Mouse (Mus musculus): ENCODE data around the gene Prss57.

Prss57 gene

GRCm38 (mm10) chr10:79790861-79791260, at the start of gene Prss57:
TSS of gene Prss57 (minus strand) at chr10:79790961.
- no peak for DNase-seq (ENCODE audit: low read depth)

GRCm38 (mm10) chr10:79840091-79840490, 49.3 kb upstream of the Prss57 start:
- no peak for DNase-seq (ENCODE audit: low read depth)

DNA sequence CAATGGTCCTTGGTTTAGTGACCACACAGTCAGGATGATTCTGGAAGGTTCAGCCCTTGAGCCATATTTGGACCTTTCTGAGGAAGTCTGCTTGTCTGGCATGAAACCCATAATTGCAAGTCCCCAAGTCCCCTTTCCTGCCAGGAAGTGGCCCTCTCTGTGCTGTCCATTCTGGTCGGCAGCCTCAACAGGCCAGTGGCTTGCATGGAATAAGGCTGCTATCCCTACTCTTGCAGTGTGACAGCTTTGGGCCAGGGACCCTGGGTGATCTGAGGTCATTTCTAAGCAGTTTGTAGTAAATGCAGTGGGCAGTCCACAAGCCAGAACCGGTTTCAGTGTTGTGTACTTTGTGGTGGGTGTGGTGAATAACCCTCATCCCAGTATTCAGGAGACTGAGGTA, 47.4 kb upstream of the Prss57 start:
- DNase-seq (ENCODE audit: low read depth): no peak

- no peak for DNase-seq (ENCODE audit: low read depth)
Measured at GRCm38 (mm10) chr10:79836918-79837317, 46.2 kb upstream of the Prss57 start.

- DNase-seq (ENCODE audit: low read depth): peak; percentile 46
Measured at GRCm38 (mm10) chr10:79834769-79835398, 44.1 kb upstream of the Prss57 start.

DNA sequence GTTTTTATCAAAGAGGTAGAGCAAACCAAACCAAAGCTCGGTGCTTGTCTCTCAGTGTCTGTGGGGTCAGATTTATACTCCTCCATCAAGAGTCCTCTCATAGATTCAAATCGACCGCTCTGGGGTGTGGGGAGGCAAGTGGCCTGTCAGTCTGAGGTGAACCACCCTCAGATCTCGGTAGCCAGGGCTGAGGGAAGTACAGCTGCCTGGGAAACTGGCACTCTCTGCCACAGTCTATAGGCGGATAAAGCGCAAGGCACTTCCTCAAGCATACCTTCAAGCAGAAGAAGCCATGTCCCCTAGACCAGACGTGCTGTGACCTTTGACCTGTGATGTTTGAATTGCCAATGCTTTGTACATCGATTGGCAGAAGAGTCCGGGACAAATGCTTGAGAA, 42.0 kb upstream of the Prss57 start:
- DNase-seq (ENCODE audit: low read depth): no peak

DNA sequence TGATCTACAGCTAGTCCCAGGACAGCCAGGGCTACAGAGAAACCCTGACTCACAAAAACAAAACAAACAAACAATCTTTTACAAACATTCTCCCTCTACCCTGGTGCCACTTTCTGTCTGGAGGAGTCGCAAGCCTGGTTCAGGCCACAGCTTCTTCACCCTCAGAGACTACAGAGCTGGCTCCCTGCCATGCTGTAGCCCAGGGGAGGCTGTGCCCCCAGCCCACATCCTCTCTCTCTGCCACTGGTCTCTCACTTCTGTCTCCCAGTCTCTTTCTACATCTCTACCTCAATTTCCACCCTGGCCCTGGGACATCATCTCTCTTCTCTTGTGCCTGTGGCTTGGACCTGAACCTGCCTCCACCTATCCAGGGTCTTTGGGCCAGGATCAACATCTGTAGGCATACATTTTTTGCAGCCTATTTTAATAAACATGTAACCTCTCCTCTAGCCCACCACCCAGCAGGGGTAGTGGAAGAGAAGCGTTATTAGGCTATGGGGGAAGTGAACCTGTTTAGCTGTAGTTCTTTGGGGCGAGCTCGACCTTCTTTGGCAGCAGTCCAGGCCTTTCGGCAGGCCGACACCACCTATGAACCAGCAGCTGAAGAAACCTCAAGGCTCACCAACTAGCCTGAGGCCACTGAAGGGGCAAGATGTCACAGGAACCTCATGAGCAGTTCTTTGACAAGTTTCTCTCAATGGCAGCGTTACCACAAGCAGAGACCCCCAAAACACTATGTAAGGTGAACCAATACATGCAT, 41.4 kb upstream of the Prss57 start:
- no peak for DNase-seq (ENCODE audit: low read depth)

DNA sequence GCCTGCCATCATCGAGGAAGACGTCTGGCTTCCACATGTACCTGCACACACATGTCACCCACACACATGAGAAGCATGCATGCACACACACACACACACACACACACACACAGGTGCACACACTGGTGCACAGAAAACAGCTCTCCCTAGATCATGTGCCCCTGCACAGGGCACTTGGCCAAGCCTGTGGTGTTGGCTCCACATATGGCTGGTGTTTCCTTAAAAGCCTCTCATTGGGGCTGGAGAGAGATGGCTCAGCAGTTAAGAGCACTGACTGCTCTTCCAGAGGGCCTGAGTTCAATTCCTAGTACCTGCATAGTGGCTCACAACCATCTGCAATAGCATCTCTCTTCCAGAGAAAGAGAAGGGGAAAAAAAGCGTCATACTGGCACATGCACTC, 40.8 kb upstream of the Prss57 start:
- no peak for DNase-seq (ENCODE audit: low read depth)

- DNase-seq (ENCODE audit: low read depth): no peak
Measured at GRCm38 (mm10) chr10:79824413-79824812, 33.7 kb upstream of the Prss57 start.

GRCm38 (mm10) chr10:79823011-79823410, 32.2 kb upstream of the Prss57 start:
- DNase-seq (ENCODE audit: low read depth): no peak

- no peak for DNase-seq (ENCODE audit: low read depth)
Measured at GRCm38 (mm10) chr10:79822372-79822771, 31.6 kb upstream of the Prss57 start.

DNA sequence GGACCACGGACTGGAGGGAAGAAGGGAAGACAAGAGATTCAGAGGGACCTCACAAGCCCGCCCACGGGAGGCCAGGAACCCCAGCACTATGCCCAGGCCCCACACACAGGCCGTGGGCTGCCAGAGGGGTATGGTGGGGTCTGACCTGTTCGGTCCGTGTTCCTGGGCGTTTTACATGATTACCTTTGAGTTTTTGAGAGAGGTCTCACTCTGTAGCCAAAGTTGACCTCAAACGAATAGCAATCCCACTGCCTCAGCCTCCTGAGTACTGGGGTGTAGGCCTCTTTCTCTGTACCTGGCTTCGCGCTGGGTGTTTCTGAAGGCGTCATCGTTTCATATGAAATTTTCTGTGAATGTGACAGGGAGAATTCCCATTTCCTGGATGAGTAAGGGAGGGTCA, 31.0 kb upstream of the Prss57 start:
- no peak for DNase-seq (ENCODE audit: low read depth)

- no peak for DNase-seq (ENCODE audit: low read depth)
Measured at GRCm38 (mm10) chr10:79820782-79821181, 30.0 kb upstream of the Prss57 start, which contains the start of gene Misp. TSS of gene Misp (plus strand) at chr10:79820989.

- DNase-seq (ENCODE audit: low read depth): no peak
Measured at GRCm38 (mm10) chr10:79820277-79820676, 29.5 kb upstream of the Prss57 start.

DNA sequence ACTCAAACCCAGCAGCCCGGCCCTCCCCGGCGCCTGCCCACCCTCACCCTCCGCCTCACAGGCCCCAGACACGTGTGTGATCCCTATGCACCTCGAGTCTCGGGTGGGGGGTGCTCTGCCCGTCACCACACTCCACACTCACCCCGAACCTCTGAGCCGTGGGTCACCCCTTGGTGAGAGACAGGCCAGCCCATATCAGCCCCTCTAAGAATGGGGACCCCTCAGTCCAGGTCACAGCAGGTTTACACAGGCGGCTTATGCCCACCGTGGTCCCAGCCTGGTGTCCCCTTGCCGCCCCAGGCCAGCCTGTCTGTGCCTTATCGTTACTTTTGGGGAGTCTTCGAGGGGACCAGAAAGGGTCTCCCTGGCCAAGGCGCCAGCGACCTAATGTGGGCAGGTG, 28.8 kb upstream of the Prss57 start:
- no peak for DNase-seq (ENCODE audit: low read depth)

DNA sequence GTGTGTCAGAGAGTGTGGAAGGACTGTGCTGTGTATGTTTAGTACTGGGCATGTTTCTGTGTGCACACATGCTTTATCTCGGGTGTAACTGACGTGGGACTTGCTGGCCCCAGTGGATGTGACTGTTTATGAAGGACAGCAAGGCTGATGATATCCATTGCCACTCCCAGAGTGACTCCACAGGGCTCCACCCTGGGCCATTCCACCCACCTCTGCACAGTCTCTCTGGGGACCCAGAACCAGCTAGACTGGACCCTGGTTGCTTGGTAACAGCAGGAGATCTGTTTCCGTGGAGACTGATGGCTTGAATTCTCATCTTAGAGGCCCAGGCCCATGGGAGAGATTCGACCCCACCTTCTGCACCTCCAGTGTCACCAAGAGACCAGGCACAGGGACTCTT, 27.5 kb upstream of the Prss57 start:
- no peak for DNase-seq (ENCODE audit: low read depth)

DNA sequence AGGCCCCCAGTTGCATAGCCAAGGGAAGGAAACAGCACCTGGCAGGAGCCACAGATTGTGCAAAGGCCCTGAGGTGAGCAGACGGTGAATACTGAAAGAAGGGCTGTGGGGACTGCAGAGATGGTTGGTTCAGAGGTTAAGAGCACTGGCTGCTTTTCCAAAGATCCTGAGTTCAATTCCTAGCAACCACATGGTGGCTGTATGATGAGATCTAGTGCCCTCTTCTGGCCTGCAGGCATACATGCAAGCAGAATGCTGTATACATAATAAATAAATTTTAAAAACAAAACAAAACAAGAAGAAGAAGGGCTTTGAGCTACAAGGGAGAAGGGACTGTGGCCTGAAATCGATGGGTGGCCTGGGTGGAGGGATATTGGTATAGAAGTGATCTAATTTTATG, 26.4 kb upstream of the Prss57 start:
- DNase-seq (ENCODE audit: low read depth): no peak

DNA sequence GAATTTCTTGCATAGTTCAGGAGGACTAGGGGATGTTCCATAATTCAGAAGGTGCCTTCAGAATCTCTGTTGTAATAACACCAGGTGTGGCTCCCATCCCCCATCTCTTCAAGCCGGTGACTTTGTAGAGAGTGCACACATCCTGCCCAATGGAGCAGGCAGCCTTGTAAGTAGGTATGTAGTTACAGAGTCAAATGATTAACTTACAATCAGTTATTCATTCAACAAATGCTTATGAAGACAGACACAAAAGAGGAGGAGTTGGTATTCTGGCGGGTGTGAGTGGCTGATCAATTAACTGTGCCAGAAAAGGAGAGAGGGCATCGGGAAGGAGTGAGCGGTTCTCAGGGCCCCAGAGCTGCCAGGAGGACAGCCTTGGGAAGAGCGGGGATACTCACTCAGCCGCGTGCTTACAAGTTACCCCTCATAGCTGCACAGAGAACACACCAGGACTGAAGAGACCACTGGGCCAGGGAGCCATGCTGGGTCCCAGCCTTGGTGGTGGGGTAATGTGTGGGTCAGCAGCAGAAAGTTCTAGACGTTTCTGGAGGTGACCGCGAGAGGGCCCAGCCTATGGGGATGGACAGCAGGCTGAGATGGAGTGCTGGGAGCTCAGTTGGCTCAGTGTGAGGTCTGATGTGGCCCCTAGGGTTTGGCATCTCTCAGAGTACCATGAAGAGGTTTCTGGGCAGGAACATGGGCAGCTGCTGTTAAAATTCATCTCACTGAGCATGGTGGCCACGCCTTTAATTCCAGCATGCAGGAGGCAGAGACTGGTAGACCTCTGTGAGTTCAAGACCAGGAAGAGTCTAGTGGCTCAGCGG, 25.1 kb upstream of the Prss57 start:
- DNase-seq (ENCODE audit: low read depth): no peak

DNA sequence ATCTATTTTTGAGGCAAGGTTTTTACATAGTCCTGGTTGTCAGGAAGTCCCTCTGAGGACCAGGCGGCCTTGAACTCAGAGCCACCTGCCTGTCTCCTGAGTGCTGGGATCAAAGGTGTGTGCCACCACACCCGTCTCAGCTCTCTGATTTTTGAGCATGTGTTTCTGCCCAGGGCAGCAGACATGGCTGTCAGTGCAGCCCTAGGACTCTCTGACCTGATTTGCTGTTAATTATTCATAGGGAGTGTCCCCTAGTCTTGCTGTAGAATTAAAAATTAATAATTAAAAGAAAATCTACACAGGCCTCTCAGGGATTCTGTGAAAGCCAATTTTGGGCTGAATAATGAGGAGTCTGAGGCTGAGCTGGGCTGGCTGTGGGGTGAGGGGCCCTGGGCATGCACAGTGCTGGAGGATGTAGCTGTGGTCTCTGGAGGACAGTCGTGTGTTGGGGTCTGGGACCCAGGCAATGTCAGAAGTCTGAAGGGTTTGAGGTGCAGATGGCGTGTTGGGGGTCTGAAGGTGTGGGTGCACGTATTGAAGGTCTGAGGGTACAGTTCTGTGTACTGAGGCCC, 23.6 kb upstream of the Prss57 start:
- DNase-seq (ENCODE audit: low read depth): no peak

- DNase-seq (ENCODE audit: low read depth): peak; percentile 62
Measured at GRCm38 (mm10) chr10:79811736-79812637, 21.2 kb upstream of the Prss57 start.

GRCm38 (mm10) chr10:79808728-79809127, 18.0 kb upstream of the Prss57 start:
- no peak for DNase-seq (ENCODE audit: low read depth)
